Mouse (Mus musculus): ENCODE data around the gene Sec61a1.

DNA sequence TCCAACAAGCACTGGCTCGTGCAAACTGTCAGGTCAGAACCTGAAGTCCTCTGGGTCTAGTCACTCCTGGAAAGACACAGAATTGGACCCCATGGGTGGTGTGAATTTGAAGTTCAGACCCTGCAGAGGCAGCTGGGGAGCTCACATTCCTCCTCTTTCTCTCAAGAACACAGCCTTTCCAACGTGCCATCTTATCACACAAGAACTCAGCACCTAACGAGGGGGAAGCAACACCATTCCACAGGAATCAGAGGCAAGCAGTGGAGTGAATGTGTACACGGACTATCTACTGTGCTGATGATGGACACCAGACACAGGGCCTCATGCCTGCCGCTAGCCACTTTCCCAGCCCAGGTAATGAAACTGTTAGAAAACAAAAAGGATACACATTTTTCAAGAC is 2.0 kb downstream of the Sec61a1 start:
- TF ChIP-seq CTCF (IDR thresholded peaks at IDR 0.05; ENCODE audit: insufficient read depth, low read depth, low read length) (no peak), POLR2A (IDR thresholded peaks at IDR 0.05; ENCODE audit: insufficient read depth, low read depth, low read length) (no peak)
